In genomic region chr7:83565976-83566375, GRCm38 (mm10) we compare ENCODE assay signal across 8 mouse cellular contexts. TPM values are rescaled to one million over a fixed set of nuclear protein-coding genes. Genes with fewer than 3 reads are reported as not detected.
DNase-seq lines count a peak whose midpoint lies in the region; ATAC-seq lines count a peak whose summit lies in the region.

No protein-coding gene starts in this region.

- no peak overlapping the region for H3K27ac ChIP-seq in embryonic facial prominence, embryonic 14.5 days (replicated peaks; ENCODE audit: low read depth, low read length)
- H3K27ac ChIP-seq in embryonic facial prominence, embryonic 10.5 days (replicated peaks): no peak overlapping the region; the same call in 1 of the 2 replicates
- H3K27ac ChIP-seq in heart, embryonic 16.5 days (ENCODE audit: low read length): peak overlapping the region; percentile 55

- no peak overlapping the region for H3K4me3 ChIP-seq in embryonic facial prominence, embryonic 14.5 days (ENCODE audit: low read depth, low read length)
- H3K4me3 ChIP-seq in embryonic facial prominence, embryonic 10.5 days: no peak overlapping the region
- H3K4me3 ChIP-seq in heart, embryonic 16.5 days (ENCODE audit: low read length): no peak overlapping the region

- DNase-seq in embryonic facial prominence, embryonic 14.5 days (ENCODE audit: low spot score): peak; percentile 69
- no peak for DNase-seq in embryonic facial prominence, embryonic 10.5 days (ENCODE audit: low spot score)
- DNase-seq in kidney, postnatal 4 days: peak; percentile 46 to 69
- DNase-seq in cerebellum, postnatal 14 days: no peak

- WGBS in embryonic facial prominence, embryonic 14.5 days: 35% methylated on average over 7 of the region's 7 CpGs
- WGBS in embryonic facial prominence, embryonic 10.5 days: 36% methylated on average over 7 of the region's 7 CpGs
- 32% methylated on average over 7 of the region's 7 CpGs for WGBS in heart, embryonic 16.5 days

- H3K36me3 ChIP-seq in embryonic facial prominence, embryonic 14.5 days (ENCODE audit: control insufficient read depth, insufficient read depth, low read length): no peaks in the 10 kb centered on the region
- no peaks in the 10 kb centered on the region for H3K36me3 ChIP-seq in embryonic facial prominence, embryonic 10.5 days (replicated peaks)
- no peaks in the 10 kb centered on the region for H3K36me3 ChIP-seq in heart, embryonic 16.5 days (ENCODE audit: control insufficient read depth, insufficient read depth)

- peak; percentile 44; the same call in 1 of the 2 replicates for ATAC-seq in embryonic facial prominence, embryonic 14.5 days (ENCODE audit: low read depth)
- peak; percentile 11 for ATAC-seq in CD4-positive, CD25-positive, alpha-beta regulatory T cell, adult 4 months
- peak; percentile 49; the same call in 1 of the 2 replicates for ATAC-seq in heart, embryonic 16.5 days (replicated peaks; ENCODE audit: extremely low read depth, insufficient read depth, low FRiP score)
- no peak for ATAC-seq in activated CD4-positive, CD25-positive, alpha-beta regulatory T cell, adult 4 months
- ATAC-seq in frontal cortex, adult (ENCODE audit: low TSS enrichment): no peak

- H3K9me3 ChIP-seq in embryonic facial prominence, embryonic 14.5 days (ENCODE audit: control insufficient read depth, low read length): no peaks in the 10 kb centered on the region
- no peaks in the 10 kb centered on the region for H3K9me3 ChIP-seq in embryonic facial prominence, embryonic 10.5 days
- H3K9me3 ChIP-seq in heart, embryonic 16.5 days (replicated peaks; ENCODE audit: control insufficient read depth, low read length): no peaks in the 10 kb centered on the region

- H3K9ac ChIP-seq in embryonic facial prominence, embryonic 14.5 days (ENCODE audit: low read depth, low read length): no peak overlapping the region
- H3K9ac ChIP-seq in heart, embryonic 16.5 days (ENCODE audit: low read length): no peak overlapping the region

- no peaks in the 10 kb centered on the region for H3K27me3 ChIP-seq in embryonic facial prominence, embryonic 14.5 days (replicated peaks; ENCODE audit: control insufficient read depth, insufficient read depth, low read length)
- no peaks in the 10 kb centered on the region for H3K27me3 ChIP-seq in embryonic facial prominence, embryonic 10.5 days (replicated peaks; ENCODE audit: low read depth, poor library complexity, severe bottlenecking)
- no peaks in the 10 kb centered on the region for H3K27me3 ChIP-seq in heart, embryonic 16.5 days (ENCODE audit: control insufficient read depth, insufficient read depth, low read length)

- no peak overlapping the region for H3K4me2 ChIP-seq in embryonic facial prominence, embryonic 14.5 days (ENCODE audit: low read depth, low read length)
- no peak overlapping the region for H3K4me2 ChIP-seq in heart, embryonic 16.5 days (ENCODE audit: low read depth, low read length)

- H3K4me1 ChIP-seq in embryonic facial prominence, embryonic 14.5 days (ENCODE audit: control insufficient read depth, insufficient read depth, low read length): no peaks in the 10 kb centered on the region; the same call in 1 of the 2 replicates
- H3K4me1 ChIP-seq in embryonic facial prominence, embryonic 10.5 days: peaks cover 20% of the 10 kb centered on the region
- H3K4me1 ChIP-seq in heart, embryonic 16.5 days (ENCODE audit: control insufficient read depth, insufficient read depth, low read length): peaks cover 1% of the 10 kb centered on the region; the same call in 1 of the 2 replicates

RNA-seq across cellular contexts. Expression of gene Tmc3, which starts 18.8 kb away (rescaled TPM):
- 0.94 and 0.99 TPM in 2 replicates for polyA plus RNA-seq in embryonic facial prominence, embryonic 14.5 days (2014; fragmentation: Nextera tagmentation; extraction: Ambion mirVana)
- 0.72 and 1.0 TPM in 2 replicates for polyA plus RNA-seq in embryonic facial prominence, embryonic 10.5 days (2016; fragmentation: Nextera tagmentation; extraction: Ambion mirVana)
- polyA plus RNA-seq in CD4-positive, CD25-positive, alpha-beta regulatory T cell, adult 4 months (2017; shearing (Covaris generic)): under 1 TPM; 0.79 to 1.00 TPM
- polyA plus RNA-seq in heart, embryonic 16.5 days (2015; fragmentation: Nextera tagmentation; extraction: Ambion mirVana): 0.99 and 1.4 TPM in 2 replicates
- under 1 TPM; 0.46 to 0.97 TPM for polyA plus RNA-seq in activated CD4-positive, CD25-positive, alpha-beta regulatory T cell, adult 4 months (2017; shearing (Covaris generic))

Comparison
In these comparisons a context has a peak if more than half of its experiments do, and no peak if none do; other contexts are left out.
1. DNase-seq: peak in embryonic facial prominence, embryonic 14.5 days (single experiment) and kidney, postnatal 4 days (2 of 2); none in embryonic facial prominence, embryonic 10.5 days (single experiment) and cerebellum, postnatal 14 days (0 of 2).
2. ATAC-seq: peak in embryonic facial prominence, embryonic 14.5 days (single experiment), CD4-positive, CD25-positive, alpha-beta regulatory T cell, adult 4 months (single experiment) and heart, embryonic 16.5 days (single experiment); none in activated CD4-positive, CD25-positive, alpha-beta regulatory T cell, adult 4 months (single experiment) and frontal cortex, adult (single experiment).